Mouse (Mus musculus): ENCODE results near the gene Adam34. TPM values are rescaled to one million over a fixed set of nuclear protein-coding genes. Genes with fewer than 3 reads are reported as not detected.

Gene Adam34
- not detected in 2 replicates for polyA plus RNA-seq (2012; rRNA removed)

DNA sequence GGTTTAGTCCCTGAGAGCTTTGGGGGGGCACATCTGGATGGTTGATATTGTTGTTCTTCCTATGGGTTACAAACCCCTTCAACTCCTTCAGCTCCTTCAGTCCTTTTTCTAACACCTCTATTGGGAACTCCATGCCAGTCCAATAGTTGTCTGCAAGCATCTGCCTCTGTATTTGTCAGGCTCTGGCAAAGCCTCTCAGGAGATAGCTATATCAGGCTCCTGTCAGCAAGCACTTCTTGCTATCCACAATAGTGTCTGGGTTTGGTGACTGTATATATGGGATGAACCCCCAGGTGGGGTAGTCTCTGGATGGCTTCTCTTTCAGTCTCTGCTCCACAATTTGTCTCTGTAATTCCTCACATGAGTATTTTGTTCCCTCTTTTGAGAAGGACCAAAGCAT is at the start of gene Adam34:
Gene Adam34 (minus strand): TSS at position 101 of the 400 bp plus-strand sequence.

DNA sequence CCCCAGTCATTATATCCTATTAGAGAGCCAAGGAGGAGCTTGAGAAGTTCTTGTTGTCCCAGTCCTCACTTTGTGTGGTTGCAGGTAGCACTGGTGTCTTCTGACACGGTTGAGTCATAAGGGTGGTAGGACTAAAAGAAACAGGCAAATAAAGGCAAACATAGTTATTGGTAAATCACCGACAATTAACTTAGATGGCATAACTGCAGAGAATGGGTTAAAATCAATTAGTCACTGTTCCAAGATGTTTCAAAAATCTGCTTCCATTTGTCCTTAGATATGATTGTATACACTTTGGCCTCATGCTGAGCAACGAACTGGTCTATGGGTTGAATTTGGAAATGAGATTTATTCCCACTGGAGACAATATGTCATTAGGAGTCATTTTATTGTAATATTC is 82.7 kb downstream of the Adam34 start, which contains the start of gene Gm5346:
Gene Gm5346 (minus strand): TSS at position 101 of the 400 bp plus-strand sequence.

Other genes with a start within 250 kb of the Adam34 start
- gene Adam26b, start 181.9 kb downstream of the Adam34 start, polyA plus RNA-seq (2012; rRNA removed), result not detected in 2 replicates
- gene Adam26a, start 133.3 kb downstream of the Adam34 start, polyA plus RNA-seq (2012; rRNA removed), result not detected in 2 replicates
- gene Gm5346, start 82.8 kb downstream of the Adam34 start, polyA plus RNA-seq (2012; rRNA removed), result not detected in 2 replicates